Mouse (Mus musculus) cortical plate, adult 2 months (tissue): ENCODE data around the gene Tma7.

Experiments
- CTCF ChIP-seq: fragments of 200-500 bp; IDR thresholded peaks from 2 replicates; pipeline ENCODE4 v1.5.1; 2011; ENCODE audit warnings: mild to moderate bottlenecking, control low read depth, low read length; ENCODE audit not compliant: insufficient read depth; ENCODE audit errors: extremely low read depth
- POLR2A ChIP-seq: fragments of 200-500 bp; IDR thresholded peaks from 2 replicates; pipeline ENCODE4 v1.6.1; 2011; ENCODE audit warnings: mild to moderate bottlenecking, low read length, control low read depth; ENCODE audit not compliant: insufficient read depth; ENCODE audit errors: extremely low read depth

- TF ChIP-seq POLR2A (no peak), CTCF (no peak)
Measured at GRCm38 (mm10) chr9:109051011-109051501, 31.3 kb downstream of the Tma7 start.
